Mouse (Mus musculus): ENCODE measurements around the gene Gm2115. TPM values are rescaled to one million over a fixed set of nuclear protein-coding genes. Genes with fewer than 3 reads are reported as not detected.

The Gm2115 gene
- polyA plus RNA-seq (2012; rRNA removed): 0.29 and 0.33 TPM in 2 replicates

GRCm38 (mm10) chr7:84528796-84529533 is at the start of gene Gm2115:
TSS of gene Gm2115 (plus strand) at chr7:84528954.
- WGBS: 2% methylated on average over 52 of the region's 52 CpGs
- peak; percentile 39 for DNase-seq (ENCODE audit: low read depth, low spot score)

GRCm38 (mm10) chr7:84483447-84484407 is 45.0 kb upstream of the Gm2115 start:
- 70% methylated on average over 3 of the region's 3 CpGs for WGBS
- no peak for DNase-seq (ENCODE audit: low read depth, low spot score)

GRCm38 (mm10) chr7:84486485-84486884 is 42.3 kb upstream of the Gm2115 start:
- WGBS: 89% methylated on average over 2 of the region's 2 CpGs
- no peak for DNase-seq (ENCODE audit: low read depth, low spot score)

DNA sequence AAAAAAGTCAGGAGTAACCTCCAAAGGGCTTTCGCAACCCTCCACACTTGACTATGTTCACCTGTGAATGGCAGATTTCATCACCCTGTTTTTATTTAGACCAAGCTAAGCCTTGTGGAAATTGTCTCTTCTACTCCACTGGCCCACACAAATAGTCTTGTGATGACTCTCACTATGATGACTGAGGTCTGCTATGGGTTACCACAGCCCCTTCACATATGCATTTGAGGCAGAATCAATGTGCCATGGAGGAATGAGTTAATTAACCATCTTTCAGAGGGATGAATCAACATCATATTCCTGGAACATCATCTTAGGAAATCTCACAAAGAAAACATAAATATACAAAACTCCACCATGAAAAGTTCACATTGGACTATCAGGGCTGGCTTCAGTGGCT is 25.6 kb upstream of the Gm2115 start:
- no peak for DNase-seq (ENCODE audit: low read depth, low spot score)
- WGBS: 94% methylated on average over 1 of the region's 1 CpGs

GRCm38 (mm10) chr7:84518533-84519198 is 10.1 kb upstream of the Gm2115 start:
- no peak for DNase-seq (ENCODE audit: low read depth, low spot score)

DNA sequence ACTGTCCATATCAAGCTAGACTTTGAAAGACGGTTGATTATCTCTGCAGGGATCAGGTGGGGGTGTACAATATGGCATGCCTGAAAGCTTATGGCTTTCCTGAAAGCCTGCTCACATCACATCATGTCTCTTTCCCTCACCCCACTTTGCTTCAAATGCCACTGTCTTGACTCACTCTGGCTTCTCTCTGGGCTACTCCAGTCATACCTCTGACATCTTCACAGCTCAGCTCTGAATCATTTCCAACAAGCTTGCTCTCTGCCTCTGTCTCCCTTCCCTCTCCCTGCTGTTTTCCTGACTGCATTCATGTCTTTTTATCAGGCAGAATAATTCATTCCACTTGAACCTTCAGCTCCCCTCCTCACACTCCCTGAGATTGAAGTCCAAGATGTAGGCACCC is 7.4 kb upstream of the Gm2115 start:
- no peak for DNase-seq (ENCODE audit: low read depth, low spot score)
- WGBS: 94% methylated on average over 1 of the region's 1 CpGs

DNA sequence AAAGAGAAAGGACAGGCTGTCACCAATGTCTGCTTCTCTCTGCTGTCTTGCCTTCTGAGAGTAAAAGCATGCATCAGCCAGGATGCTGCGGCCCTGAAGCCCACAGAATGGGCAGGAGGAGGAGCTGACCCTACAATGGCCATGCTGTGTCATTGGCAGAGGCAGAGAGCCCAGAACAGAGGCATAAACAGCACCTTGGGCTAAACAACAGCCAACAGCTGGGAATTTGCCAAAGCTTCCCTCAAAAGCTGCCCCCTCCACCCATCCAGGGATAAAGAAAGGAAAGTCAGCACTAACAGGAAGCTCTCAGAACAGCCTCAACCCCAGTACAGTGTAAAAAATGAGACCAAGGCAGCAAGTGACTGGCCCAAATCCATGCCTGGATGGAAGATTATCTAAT is 6.3 kb upstream of the Gm2115 start:
- no peak for DNase-seq (ENCODE audit: low read depth, low spot score)
- 38% methylated on average over 1 of the region's 1 CpGs for WGBS

DNA sequence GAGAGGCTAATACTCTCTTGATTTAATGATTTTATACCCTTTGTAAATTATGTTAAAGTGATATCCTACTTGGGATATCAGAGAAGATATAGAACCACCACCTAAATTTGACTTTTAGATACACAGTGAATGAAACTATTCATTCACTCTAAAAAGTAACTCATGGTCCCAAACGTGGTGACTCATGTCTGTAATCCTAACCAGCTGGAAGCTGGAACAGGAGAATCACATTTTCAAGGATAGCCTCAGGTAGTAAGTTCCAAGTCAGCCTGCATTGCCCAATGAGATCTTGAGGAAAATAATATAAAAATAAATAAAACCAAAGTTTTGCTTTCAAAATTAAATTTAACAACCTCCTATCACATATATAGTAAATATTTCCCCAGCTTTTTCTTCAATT is 2.6 kb upstream of the Gm2115 start:
- no peak for DNase-seq (ENCODE audit: low read depth, low spot score)
- WGBS: 36% methylated on average over 1 of the region's 1 CpGs

- peak; percentile 42 for DNase-seq (ENCODE audit: low read depth, low spot score)
These were observed 4.0 kb downstream of the Gm2115 start for GRCm38 (mm10) chr7:84532795-84533194.

GRCm38 (mm10) chr7:84534632-84535031 is 5.9 kb downstream of the Gm2115 start:
- 92% methylated on average over 3 of the region's 3 CpGs for WGBS

More at GRCm38 (mm10) chr7:84532795-84533194, 4.0 kb downstream of the Gm2115 start:
- 16% methylated on average over 1 of the region's 1 CpGs for WGBS

GRCm38 (mm10) chr7:84544946-84545345 is 16.2 kb downstream of the Gm2115 start:
- 81% methylated on average over 4 of the region's 4 CpGs for WGBS
- no peak for DNase-seq (ENCODE audit: low read depth, low spot score)

More at GRCm38 (mm10) chr7:84534632-84535031, 5.9 kb downstream of the Gm2115 start:
- no peak for DNase-seq (ENCODE audit: low read depth, low spot score)

- DNase-seq (ENCODE audit: low read depth, low spot score): no peak
- 66% methylated on average over 4 of the region's 4 CpGs for WGBS
These were observed 17.9 kb downstream of the Gm2115 start for GRCm38 (mm10) chr7:84546667-84547066.

GRCm38 (mm10) chr7:84551472-84551871 is 22.7 kb downstream of the Gm2115 start:
- WGBS: 90% methylated on average over 2 of the region's 2 CpGs
- DNase-seq (ENCODE audit: low read depth, low spot score): no peak

DNA sequence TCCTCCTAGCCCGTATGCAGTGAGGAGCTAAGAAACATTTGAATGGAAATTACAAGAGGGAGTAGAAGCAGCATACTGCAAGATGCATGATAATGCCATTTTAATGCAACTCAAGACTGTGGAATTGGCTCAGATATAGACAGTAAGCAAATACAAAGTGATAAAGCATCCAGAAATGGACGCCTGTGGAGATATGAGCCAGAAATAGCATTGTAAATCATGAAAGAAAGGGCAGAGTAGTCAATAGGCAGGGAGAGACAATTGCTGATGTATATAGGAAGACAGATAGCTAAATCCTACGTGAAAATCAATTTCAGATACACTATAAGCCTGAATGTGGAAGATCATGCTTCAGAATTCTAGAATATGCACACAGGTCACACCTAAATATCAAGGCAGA is 26.5 kb downstream of the Gm2115 start:
- 69% methylated on average over 3 of the region's 3 CpGs for WGBS
- no peak for DNase-seq (ENCODE audit: low read depth, low spot score)

DNA sequence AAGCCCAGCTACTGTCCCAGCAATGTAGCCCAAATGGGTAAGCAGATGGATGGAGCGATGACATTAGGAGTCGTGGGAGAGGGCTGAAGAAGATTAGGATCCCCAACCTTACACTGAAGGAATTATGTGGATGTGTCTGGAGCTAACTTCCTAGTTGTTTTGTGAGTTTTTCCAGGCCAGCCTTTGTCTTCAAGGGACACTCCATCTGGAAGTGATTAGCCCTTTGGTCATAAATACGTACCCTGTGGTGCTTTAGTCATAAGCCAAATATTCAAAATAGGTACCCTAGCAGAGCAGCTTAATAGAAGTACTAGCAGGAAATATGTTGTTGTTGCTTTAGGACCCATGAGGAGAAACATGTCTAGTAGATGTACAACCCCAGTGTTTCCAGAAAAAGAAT is 28.6 kb downstream of the Gm2115 start:
- DNase-seq (ENCODE audit: low read depth, low spot score): no peak
- WGBS: 84% methylated on average over 3 of the region's 3 CpGs

GRCm38 (mm10) chr7:84560500-84560899 is 31.7 kb downstream of the Gm2115 start:
- WGBS: 100% methylated on average over 1 of the region's 1 CpGs
- DNase-seq (ENCODE audit: low read depth, low spot score): no peak

DNA sequence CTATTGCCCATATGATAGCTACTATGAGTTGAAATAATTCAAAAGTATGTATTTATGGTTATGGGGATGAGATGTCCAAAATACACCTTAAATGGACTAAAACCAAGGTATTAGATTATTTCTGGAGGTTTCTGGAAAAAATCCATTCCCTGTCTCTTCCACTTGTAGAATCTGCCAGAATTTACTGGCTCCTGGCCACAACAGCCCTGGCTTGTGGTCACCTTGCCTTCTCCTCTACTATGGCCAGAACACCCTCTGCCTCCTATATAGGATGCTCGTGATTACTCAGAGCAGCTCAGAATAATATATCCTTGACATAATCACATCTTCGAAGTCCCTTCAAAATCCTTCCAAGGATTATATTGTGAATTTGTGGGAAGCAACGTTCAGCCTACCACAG is 35.5 kb downstream of the Gm2115 start:
- WGBS: 77% methylated on average over 3 of the region's 3 CpGs
- no peak for DNase-seq (ENCODE audit: low read depth, low spot score)

DNA sequence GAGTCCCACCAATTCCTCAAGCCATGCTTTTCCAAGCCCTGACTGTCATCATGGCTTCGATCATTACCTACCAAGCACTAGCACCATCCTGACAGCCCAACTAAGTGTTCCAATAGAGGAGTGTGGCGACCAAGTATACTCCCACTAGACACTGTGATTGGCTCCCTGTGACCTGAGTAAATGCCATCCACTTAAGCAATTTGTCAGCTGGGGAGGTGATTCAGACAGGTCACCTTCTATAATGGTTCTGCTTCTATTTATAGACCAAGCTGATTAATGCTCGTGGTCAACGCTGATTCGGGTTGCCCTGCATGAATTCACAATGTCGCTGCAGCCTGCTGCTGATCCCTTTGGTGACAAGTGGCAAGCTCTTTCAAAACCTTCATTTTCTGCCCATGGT is 37.4 kb downstream of the Gm2115 start:
- 80% methylated on average over 6 of the region's 6 CpGs for WGBS
- DNase-seq (ENCODE audit: low read depth, low spot score): no peak

DNA sequence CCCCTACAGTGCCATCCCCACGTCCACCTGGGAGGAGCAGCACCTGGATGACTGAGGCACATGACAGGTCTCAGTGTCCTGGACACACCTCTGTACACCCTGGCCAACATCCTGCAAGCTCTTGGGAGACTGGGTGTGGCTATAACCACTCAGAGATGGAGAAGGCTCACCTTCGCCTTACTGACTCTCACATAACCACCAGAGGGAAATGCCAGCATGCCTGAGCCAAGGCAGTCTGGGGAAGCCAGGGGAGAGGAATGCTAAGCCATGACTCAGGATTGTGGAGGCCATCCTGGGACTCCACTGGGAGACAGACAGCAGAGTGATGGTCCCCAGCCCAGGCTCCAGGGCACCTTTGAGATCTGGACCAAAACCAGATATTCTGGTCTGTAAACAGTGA is 48.3 kb downstream of the Gm2115 start:
- 39% methylated on average over 2 of the region's 2 CpGs for WGBS
- DNase-seq (ENCODE audit: low read depth, low spot score): no peak

DNA sequence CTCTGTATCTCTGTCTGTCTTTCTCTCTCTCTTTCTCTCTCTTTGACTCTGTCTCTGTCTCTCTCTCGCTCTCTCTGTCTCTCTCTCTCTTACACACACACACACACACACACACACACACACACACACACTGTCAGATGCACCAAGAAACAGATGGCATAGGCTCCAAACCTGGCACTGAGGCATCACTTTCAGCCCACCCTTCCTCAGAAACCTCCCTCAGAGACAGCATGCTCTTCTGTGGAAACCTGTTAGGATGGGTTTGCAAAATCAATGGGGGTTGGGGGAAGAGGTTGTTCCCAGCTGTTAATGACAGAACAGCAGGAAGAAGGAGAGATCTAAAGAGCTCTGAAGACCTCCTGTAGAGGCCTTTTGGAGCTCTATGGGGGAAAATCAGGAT is 50.1 kb downstream of the Gm2115 start:
- no peak for DNase-seq (ENCODE audit: low read depth, low spot score)
- WGBS: 88% methylated on average over 1 of the region's 1 CpGs

All from large intestine, adult 2 months (tissue).